Mouse (Mus musculus): ENCODE data around the gene Spats1. TPM values are rescaled to one million over a fixed set of nuclear protein-coding genes. Genes with fewer than 3 reads are reported as not detected.

Gene Spats1
- polyA plus RNA-seq, 1 experiment from 2014 or later: 0.85 TPM

- H3K4me2 ChIP-seq (replicated peaks; ENCODE audit: low read depth, low read length): no peak overlapping the region
- ATAC-seq (ENCODE audit: low FRiP score) (no peak), DNase-seq (ENCODE audit: low spot score) (no peak)
- no peaks in the 10 kb centered on the region for H3K27me3 ChIP-seq (ENCODE audit: control insufficient read depth, insufficient read depth, low read length)
- H3K9ac ChIP-seq (ENCODE audit: low read depth, low read length): no peak overlapping the region
- no peaks in the 10 kb centered on the region for H3K4me1 ChIP-seq (replicated peaks; ENCODE audit: control insufficient read depth, insufficient read depth, low read length)
- no peak overlapping the region for H3K27ac ChIP-seq (ENCODE audit: low read depth, low read length)
- WGBS: 57% methylated on average over 4 of the region's 4 CpGs
- no peaks in the 10 kb centered on the region for H3K36me3 ChIP-seq (ENCODE audit: control insufficient read depth, insufficient read depth, low read length)
- no peaks in the 10 kb centered on the region for H3K9me3 ChIP-seq (ENCODE audit: control insufficient read depth, low read length)
- no peak overlapping the region for H3K4me3 ChIP-seq (ENCODE audit: low read depth, low read length)
Measured at GRCm38 (mm10) chr17:45500981-45501380, 25.8 kb upstream of the Spats1 start.

GRCm38 (mm10) chr17:45499516-45499915, 24.3 kb upstream of the Spats1 start:
- no peak overlapping the region for H3K27ac ChIP-seq (ENCODE audit: low read depth, low read length)
- no peaks in the 10 kb centered on the region for H3K36me3 ChIP-seq (ENCODE audit: control insufficient read depth, insufficient read depth, low read length)
- no peak for DNase-seq (ENCODE audit: low spot score)
- no peak overlapping the region for H3K4me2 ChIP-seq (replicated peaks; ENCODE audit: low read depth, low read length)
- H3K27me3 ChIP-seq (ENCODE audit: control insufficient read depth, insufficient read depth, low read length): no peaks in the 10 kb centered on the region
- no peaks in the 10 kb centered on the region for H3K4me1 ChIP-seq (replicated peaks; ENCODE audit: control insufficient read depth, insufficient read depth, low read length)
- 61% methylated on average over 2 of the region's 2 CpGs for WGBS
- H3K9me3 ChIP-seq (ENCODE audit: control insufficient read depth, low read length): no peaks in the 10 kb centered on the region
- no peak overlapping the region for H3K4me3 ChIP-seq (ENCODE audit: low read depth, low read length)
- no peak for ATAC-seq (ENCODE audit: low FRiP score)
- no peak overlapping the region for H3K9ac ChIP-seq (ENCODE audit: low read depth, low read length)

GRCm38 (mm10) chr17:45498397-45498796, 23.2 kb upstream of the Spats1 start:
- ATAC-seq (ENCODE audit: low FRiP score) (no peak), DNase-seq (ENCODE audit: low spot score) (no peak)
- Histone ChIP-seq H3K27me3 (ENCODE audit: control insufficient read depth, insufficient read depth, low read length) (no peaks in the 10 kb centered on the region), H3K36me3 (ENCODE audit: control insufficient read depth, insufficient read depth, low read length) (no peaks in the 10 kb centered on the region), H3K4me3 (ENCODE audit: low read depth, low read length) (no peak overlapping the region), H3K4me2 (replicated peaks; ENCODE audit: low read depth, low read length) (no peak overlapping the region), H3K27ac (ENCODE audit: low read depth, low read length) (no peak overlapping the region), H3K9me3 (ENCODE audit: control insufficient read depth, low read length) (no peaks in the 10 kb centered on the region), H3K9ac (ENCODE audit: low read depth, low read length) (no peak overlapping the region), H3K4me1 (replicated peaks; ENCODE audit: control insufficient read depth, insufficient read depth, low read length) (no peaks in the 10 kb centered on the region)
- 86% methylated on average over 13 of the region's 13 CpGs for WGBS

- Histone ChIP-seq H3K4me1 (replicated peaks; ENCODE audit: control insufficient read depth, insufficient read depth, low read length) (no peaks in the 10 kb centered on the region), H3K9ac (ENCODE audit: low read depth, low read length) (no peak overlapping the region), H3K4me2 (replicated peaks; ENCODE audit: low read depth, low read length) (no peak overlapping the region), H3K9me3 (ENCODE audit: control insufficient read depth, low read length) (no peaks in the 10 kb centered on the region), H3K27me3 (ENCODE audit: control insufficient read depth, insufficient read depth, low read length) (no peaks in the 10 kb centered on the region), H3K27ac (ENCODE audit: low read depth, low read length) (no peak overlapping the region), H3K4me3 (ENCODE audit: low read depth, low read length) (no peak overlapping the region), H3K36me3 (ENCODE audit: control insufficient read depth, insufficient read depth, low read length) (no peaks in the 10 kb centered on the region)
- no peak for DNase-seq (ENCODE audit: low spot score)
- ATAC-seq (ENCODE audit: low FRiP score): no peak
- WGBS: 75% methylated on average over 11 of the region's 11 CpGs
Measured at GRCm38 (mm10) chr17:45495398-45495797, 20.2 kb upstream of the Spats1 start.

- Histone ChIP-seq H3K9ac (ENCODE audit: low read depth, low read length) (no peak overlapping the region), H3K4me3 (ENCODE audit: low read depth, low read length) (no peak overlapping the region), H3K36me3 (ENCODE audit: control insufficient read depth, insufficient read depth, low read length) (no peaks in the 10 kb centered on the region), H3K4me1 (replicated peaks; ENCODE audit: control insufficient read depth, insufficient read depth, low read length) (no peaks in the 10 kb centered on the region), H3K27ac (ENCODE audit: low read depth, low read length) (no peak overlapping the region), H3K27me3 (ENCODE audit: control insufficient read depth, insufficient read depth, low read length) (no peaks in the 10 kb centered on the region), H3K9me3 (ENCODE audit: control insufficient read depth, low read length) (no peaks in the 10 kb centered on the region), H3K4me2 (replicated peaks; ENCODE audit: low read depth, low read length) (no peak overlapping the region)
- ATAC-seq (ENCODE audit: low FRiP score) (no peak), DNase-seq (ENCODE audit: low spot score) (no peak)
- 83% methylated on average over 13 of the region's 13 CpGs for WGBS
Measured at GRCm38 (mm10) chr17:45490532-45491154, 15.4 kb upstream of the Spats1 start.

- 84% methylated on average over 6 of the region's 6 CpGs for WGBS
- Histone ChIP-seq H3K9me3 (ENCODE audit: control insufficient read depth, low read length) (no peaks in the 10 kb centered on the region), H3K27ac (ENCODE audit: low read depth, low read length) (no peak overlapping the region), H3K4me2 (replicated peaks; ENCODE audit: low read depth, low read length) (no peak overlapping the region), H3K4me1 (replicated peaks; ENCODE audit: control insufficient read depth, insufficient read depth, low read length) (no peaks in the 10 kb centered on the region), H3K4me3 (ENCODE audit: low read depth, low read length) (no peak overlapping the region), H3K27me3 (ENCODE audit: control insufficient read depth, insufficient read depth, low read length) (no peaks in the 10 kb centered on the region), H3K36me3 (ENCODE audit: control insufficient read depth, insufficient read depth, low read length) (no peaks in the 10 kb centered on the region), H3K9ac (ENCODE audit: low read depth, low read length) (no peak overlapping the region)
- ATAC-seq (ENCODE audit: low FRiP score) (no peak), DNase-seq (ENCODE audit: low spot score) (no peak)
Measured at GRCm38 (mm10) chr17:45489736-45490135, 14.5 kb upstream of the Spats1 start.

- 87% methylated on average over 23 of the region's 23 CpGs for WGBS
Measured at GRCm38 (mm10) chr17:45488321-45489254, 13.4 kb upstream of the Spats1 start.

GRCm38 (mm10) chr17:45487216-45487615, 12.0 kb upstream of the Spats1 start:
- WGBS: 23% methylated on average over 5 of the region's 5 CpGs
- no peak overlapping the region for H3K4me2 ChIP-seq (replicated peaks; ENCODE audit: low read depth, low read length)

More at GRCm38 (mm10) chr17:45488321-45489254, 13.4 kb upstream of the Spats1 start:
- no peaks in the 10 kb centered on the region for H3K9me3 ChIP-seq (ENCODE audit: control insufficient read depth, low read length)
- no peak overlapping the region for H3K27ac ChIP-seq (ENCODE audit: low read depth, low read length)
- DNase-seq (ENCODE audit: low spot score) (no peak), ATAC-seq (ENCODE audit: low FRiP score) (no peak)
- no peak overlapping the region for H3K9ac ChIP-seq (ENCODE audit: low read depth, low read length)
- H3K4me1 ChIP-seq (replicated peaks; ENCODE audit: control insufficient read depth, insufficient read depth, low read length): no peaks in the 10 kb centered on the region
- no peaks in the 10 kb centered on the region for H3K27me3 ChIP-seq (ENCODE audit: control insufficient read depth, insufficient read depth, low read length)
- H3K4me3 ChIP-seq (ENCODE audit: low read depth, low read length): no peak overlapping the region
- no peaks in the 10 kb centered on the region for H3K36me3 ChIP-seq (ENCODE audit: control insufficient read depth, insufficient read depth, low read length)
- H3K4me2 ChIP-seq (replicated peaks; ENCODE audit: low read depth, low read length): no peak overlapping the region

More at GRCm38 (mm10) chr17:45487216-45487615, 12.0 kb upstream of the Spats1 start:
- DNase-seq (ENCODE audit: low spot score) (no peak), ATAC-seq (ENCODE audit: low FRiP score) (no peak)
- Histone ChIP-seq H3K36me3 (ENCODE audit: control insufficient read depth, insufficient read depth, low read length) (no peaks in the 10 kb centered on the region), H3K4me3 (ENCODE audit: low read depth, low read length) (no peak overlapping the region), H3K9me3 (ENCODE audit: control insufficient read depth, low read length) (no peaks in the 10 kb centered on the region), H3K27ac (ENCODE audit: low read depth, low read length) (no peak overlapping the region), H3K4me1 (replicated peaks; ENCODE audit: control insufficient read depth, insufficient read depth, low read length) (no peaks in the 10 kb centered on the region), H3K9ac (ENCODE audit: low read depth, low read length) (no peak overlapping the region), H3K27me3 (ENCODE audit: control insufficient read depth, insufficient read depth, low read length) (no peaks in the 10 kb centered on the region)
